Mouse (Mus musculus) neural tube, embryonic 14.5 days (tissue): ENCODE data around the gene Cfap97d2. TPM values are rescaled to one million over a fixed set of nuclear protein-coding genes. Genes with fewer than 3 reads are reported as not detected.

Source experiments
- ATAC-seq: fragments of 200-750 bp; cut with Nextera tagmentation; 2 replicates; pipeline ENCODE4 v1.8.0; 2017; ENCODE audit warnings: low read depth, mild to moderate bottlenecking, moderate TSS enrichment, moderate library complexity
- H3K27ac ChIP-seq: fragments of 300-500 bp; sonication (generic); 2 replicates; pipeline ENCODE4 v1.5.1; 2014; ENCODE audit warnings: low read depth, mild to moderate bottlenecking, control low read depth, low read length, moderate library complexity, mixed read lengths
- H3K27me3 ChIP-seq: fragments of 300-500 bp; sonication (generic); 2 replicates; pipeline ENCODE4 v1.6.1; 2014; ENCODE audit warnings: low read length; ENCODE audit not compliant: control insufficient read depth, insufficient read depth
- H3K36me3 ChIP-seq: fragments of 300-500 bp; sonication (generic); 2 replicates; pipeline ENCODE4 v1.6.1; 2014; ENCODE audit warnings: low read length, mixed read lengths; ENCODE audit not compliant: control insufficient read depth, insufficient read depth
- H3K4me1 ChIP-seq: fragments of 300-500 bp; sonication (generic); 2 replicates; pipeline ENCODE4 v1.6.1; 2014; ENCODE audit warnings: low read length; ENCODE audit not compliant: control insufficient read depth, insufficient read depth
- H3K4me2 ChIP-seq: fragments of 300-500 bp; sonication (generic); 2 replicates; pipeline ENCODE4 v1.6.1; 2014; ENCODE audit warnings: mild to moderate bottlenecking, low read depth, low read length, control low read depth
- H3K4me3 ChIP-seq: fragments of 300-500 bp; sonication (generic); 2 replicates; pipeline ENCODE4 v1.5.1; 2014; ENCODE audit warnings: low read depth, low read length, control low read depth, mixed read lengths
- H3K9ac ChIP-seq: fragments of 300-500 bp; sonication (generic); replicated peaks from 2 replicates; pipeline ENCODE4 v1.6.1; 2014; ENCODE audit warnings: low read depth, mild to moderate bottlenecking, control low read depth, low read length, mixed read lengths
- H3K9me3 ChIP-seq: fragments of 300-500 bp; sonication (generic); 2 replicates; pipeline ENCODE4 v1.6.1; 2016; ENCODE audit warnings: low read length; ENCODE audit not compliant: control insufficient read depth
- WGBS: fragments of 180-500 bp; shearing (Covaris S2); extraction: QIAGEN DNeasy Blood & Tissue Kit; methylation state at CpG from one replicate; pipeline ENCODE4 v1.1.7; 2014; 5-methylcytosine and 5-hydroxymethylcytosine counted together
- polyA plus RNA-seq: library from polyadenylated mRNA; unstranded; fragments of >200 nt; fragmentation: Nextera tagmentation; extraction: Ambion mirVana; gene quantifications from 2 replicates; pipeline ENCODE4 v1.2.1, GENCODE M21; 2014

Gene Cfap97d2
- polyA plus RNA-seq, 1 experiment from 2014 or later: 1.2 TPM

DNA sequence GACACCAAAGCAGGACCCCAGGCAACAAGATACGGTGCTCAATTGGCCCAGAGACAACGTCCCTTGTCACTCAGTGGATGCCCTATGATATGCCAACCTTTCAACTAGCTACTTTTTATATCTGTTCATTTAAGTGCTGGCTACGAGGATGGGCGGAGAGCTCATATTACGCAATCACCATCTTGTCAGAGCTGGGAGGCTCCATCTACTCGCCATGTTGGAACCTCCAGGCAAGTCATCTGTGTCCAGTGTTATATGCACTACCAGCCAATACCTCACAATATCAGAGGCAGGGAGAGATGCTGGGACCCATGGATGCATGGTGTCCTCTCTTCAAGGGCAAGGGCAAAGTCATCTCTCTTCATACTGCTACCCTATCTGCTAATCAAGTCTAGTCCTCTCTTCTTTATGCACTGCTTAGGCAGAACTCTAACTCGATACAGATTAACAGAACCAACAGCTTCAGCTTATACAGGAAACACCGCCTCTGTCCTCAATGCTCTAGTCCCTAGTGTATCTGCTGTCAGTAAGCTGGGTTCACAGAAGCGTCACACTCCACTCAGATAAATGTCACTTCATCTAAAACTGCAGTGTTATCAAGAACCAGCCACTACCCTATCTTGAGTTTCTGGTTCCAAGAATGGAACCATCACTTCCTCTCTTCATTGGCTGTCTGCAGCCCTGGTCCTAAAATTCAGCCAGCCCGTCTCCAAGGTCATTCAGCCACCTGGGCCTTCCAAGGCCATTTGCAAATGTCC, 34.3 kb upstream of the Cfap97d2 start:
- ATAC-seq: no peak

DNA sequence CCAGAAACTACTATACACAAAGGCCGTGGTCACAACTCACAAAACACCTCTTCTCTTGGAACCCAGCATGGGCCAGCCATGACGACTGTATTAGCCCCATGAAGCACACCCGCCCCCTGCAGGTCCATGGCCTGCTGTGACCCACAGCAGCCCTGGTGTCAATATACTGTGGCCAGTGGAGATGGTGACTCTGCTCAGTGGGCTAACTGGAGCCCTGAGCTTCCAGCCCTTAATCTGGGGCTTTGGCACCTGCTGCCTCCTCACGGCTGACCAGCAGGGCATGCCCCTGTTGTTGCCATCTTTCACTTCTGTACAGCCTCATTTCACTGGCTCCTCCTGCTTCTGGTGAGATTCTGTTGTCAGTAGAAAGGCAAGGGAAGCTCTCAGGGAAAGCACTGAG, 32.5 kb upstream of the Cfap97d2 start:
- Histone ChIP-seq H3K4me1 (peaks cover 24% of the 10 kb centered on the region), H3K9me3 (no peaks in the 10 kb centered on the region), H3K9ac (peak overlapping the region; percentile 26; the same call in 1 of the 2 replicates), H3K4me3 (no peak overlapping the region), H3K27me3 (peaks cover 2% of the 10 kb centered on the region; the same call in 1 of the 2 replicates), H3K27ac (0 out of 2 replicates have a peak overlapping the region, but pooled peaks have one; percentile 17), H3K4me2 (no peak overlapping the region), H3K36me3 (no peaks in the 10 kb centered on the region)
- 63% methylated on average over 4 of the region's 4 CpGs for WGBS
- ATAC-seq: no peak

More for the DNA sequence above, 34.3 kb upstream of the Cfap97d2 start:
- H3K9me3 ChIP-seq: no peaks in the 10 kb centered on the region
- peaks cover 24% of the 10 kb centered on the region for H3K4me1 ChIP-seq
- no peak overlapping the region for H3K9ac ChIP-seq
- H3K27ac ChIP-seq: no peak overlapping the region
- no peak overlapping the region for H3K4me2 ChIP-seq
- no peak overlapping the region for H3K4me3 ChIP-seq
- H3K36me3 ChIP-seq: no peaks in the 10 kb centered on the region
- WGBS: 94% methylated on average over 10 of the region's 10 CpGs
- H3K27me3 ChIP-seq: no peaks in the 10 kb centered on the region

DNA sequence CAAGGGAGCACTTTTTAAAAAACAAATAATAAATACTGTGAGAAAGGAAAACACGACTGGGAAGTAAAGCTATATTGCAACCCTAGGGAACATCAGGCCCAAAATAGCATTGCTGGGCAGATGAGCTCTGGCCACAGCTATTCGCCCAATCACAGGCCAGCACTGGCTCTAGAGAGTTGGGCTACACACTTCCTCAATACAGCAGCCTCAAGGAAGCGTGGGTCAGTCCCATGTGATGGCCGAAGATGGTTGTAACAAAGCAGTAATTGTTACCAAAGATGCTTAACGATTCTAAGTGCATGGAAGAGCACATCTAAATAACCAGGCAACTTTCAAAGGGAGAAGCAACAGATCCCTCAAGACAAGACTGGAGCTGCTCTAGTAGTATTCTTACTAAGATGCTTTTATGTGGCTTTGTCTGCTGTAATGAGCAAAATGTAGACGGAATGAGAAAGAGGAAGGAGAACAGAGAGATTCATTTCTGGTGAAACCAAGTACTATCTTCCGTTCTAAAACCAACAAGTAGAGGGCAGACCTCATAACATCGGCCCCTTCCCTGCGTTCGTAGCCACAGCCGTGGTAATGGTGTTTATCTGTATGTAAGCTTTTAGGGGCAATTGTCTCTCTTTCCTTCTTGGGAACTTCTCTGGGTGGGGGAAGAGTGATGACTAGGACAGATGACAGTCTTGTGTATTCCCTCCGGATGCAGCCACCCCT, 31.2 kb upstream of the Cfap97d2 start:
- no peak overlapping the region for H3K9ac ChIP-seq
- no peak for ATAC-seq

DNA sequence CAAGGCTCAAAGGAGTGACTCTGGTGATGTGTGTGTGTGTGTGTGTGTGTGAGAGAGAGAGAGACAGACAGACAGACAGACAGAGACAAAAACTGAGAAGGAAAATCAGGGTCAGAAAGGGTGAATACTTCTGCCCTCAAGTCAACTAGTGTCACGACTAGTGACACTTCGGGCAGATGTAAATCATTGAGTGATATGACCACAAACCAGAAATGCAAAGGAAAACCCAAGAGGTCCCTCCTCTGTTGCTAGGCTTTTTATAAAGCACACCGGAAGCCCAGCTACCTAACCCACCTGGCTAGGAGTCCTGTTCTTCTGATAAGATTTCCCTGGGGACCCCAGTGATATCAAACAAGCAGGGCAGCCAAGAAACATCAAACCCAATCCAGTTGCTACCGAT, 30.6 kb upstream of the Cfap97d2 start:
- Histone ChIP-seq H3K9me3 (no peaks in the 10 kb centered on the region), H3K27ac (no peak overlapping the region), H3K27me3 (peaks cover 2% of the 10 kb centered on the region; the same call in 1 of the 2 replicates), H3K36me3 (no peaks in the 10 kb centered on the region), H3K4me1 (peaks cover 20% of the 10 kb centered on the region), H3K4me3 (peak overlapping the region; percentile 84), H3K4me2 (peak overlapping the region; percentile 60), H3K9ac (peak overlapping the region; percentile 80)
- 65% methylated on average over 4 of the region's 4 CpGs for WGBS
- no peak for ATAC-seq

More for the DNA sequence above, 31.2 kb upstream of the Cfap97d2 start:
- Histone ChIP-seq H3K9me3 (no peaks in the 10 kb centered on the region), H3K27me3 (peaks cover 2% of the 10 kb centered on the region; the same call in 1 of the 2 replicates), H3K36me3 (no peaks in the 10 kb centered on the region), H3K4me1 (peaks cover 20% of the 10 kb centered on the region), H3K27ac (no peak overlapping the region), H3K4me3 (peak overlapping the region; percentile 84; the same call in 1 of the 2 replicates), H3K4me2 (peak overlapping the region; percentile 60)
- WGBS: 47% methylated on average over 12 of the region's 12 CpGs

DNA sequence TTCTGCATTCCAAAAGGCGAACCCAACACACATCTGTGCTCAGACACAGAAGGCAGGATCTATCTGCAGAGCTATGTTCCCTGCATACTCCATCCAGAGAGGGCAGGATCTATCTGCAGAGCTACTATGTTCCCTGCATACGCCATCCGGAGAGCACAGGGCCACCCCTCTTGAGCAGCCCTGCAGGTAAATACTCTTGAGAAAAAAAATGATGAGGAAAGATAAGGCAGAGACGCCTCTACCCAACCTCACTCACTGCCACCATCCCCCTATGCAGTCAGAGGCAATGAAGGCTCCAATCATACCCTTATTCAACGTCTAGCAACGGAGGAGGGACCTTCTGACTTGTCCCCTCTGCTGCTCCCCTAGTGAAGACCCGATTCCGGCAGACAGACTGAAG, 30.2 kb upstream of the Cfap97d2 start:
- no peak for ATAC-seq
- WGBS: 38% methylated on average over 8 of the region's 8 CpGs

DNA sequence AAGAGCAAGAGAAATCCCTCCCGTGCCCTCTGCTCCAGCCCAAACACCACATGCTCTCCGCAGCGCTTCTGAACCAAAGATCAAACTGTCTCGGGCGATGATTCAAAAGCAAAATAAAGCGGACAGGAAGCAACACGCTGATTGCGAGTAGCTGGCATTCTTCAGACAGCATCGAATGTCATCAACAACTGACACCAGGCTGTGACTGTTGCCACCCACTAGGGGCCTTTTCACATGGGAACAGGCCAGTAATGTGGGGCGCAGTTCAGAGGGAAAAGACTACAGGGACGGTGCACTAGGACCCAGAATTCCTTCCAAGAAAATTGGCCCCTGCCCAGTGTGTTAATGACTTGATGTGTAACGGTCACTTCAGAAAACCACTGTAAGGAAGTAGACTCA, 29.4 kb upstream of the Cfap97d2 start:
- Histone ChIP-seq H3K36me3 (no peaks in the 10 kb centered on the region), H3K4me3 (peak overlapping the region; percentile 84), H3K27ac (peak overlapping the region; percentile 93), H3K4me1 (peaks cover 20% of the 10 kb centered on the region), H3K9ac (peak overlapping the region; percentile 80), H3K4me2 (peak overlapping the region; percentile 60), H3K9me3 (no peaks in the 10 kb centered on the region), H3K27me3 (peaks cover 2% of the 10 kb centered on the region; the same call in 1 of the 2 replicates)
- peak; percentile 15; the same call in 1 of the 2 replicates for ATAC-seq
- under 1% methylated on average over 12 of the region's 12 CpGs for WGBS

More for the DNA sequence above, 30.2 kb upstream of the Cfap97d2 start:
- no peaks in the 10 kb centered on the region for H3K9me3 ChIP-seq
- H3K27ac ChIP-seq: peak overlapping the region; percentile 93; the same call in 1 of the 2 replicates
- peaks cover 20% of the 10 kb centered on the region for H3K4me1 ChIP-seq
- no peaks in the 10 kb centered on the region for H3K36me3 ChIP-seq
- peak overlapping the region; percentile 84 for H3K4me3 ChIP-seq
- peak overlapping the region; percentile 60 for H3K4me2 ChIP-seq
- H3K27me3 ChIP-seq: peaks cover 2% of the 10 kb centered on the region; the same call in 1 of the 2 replicates
- H3K9ac ChIP-seq: peak overlapping the region; percentile 80

DNA sequence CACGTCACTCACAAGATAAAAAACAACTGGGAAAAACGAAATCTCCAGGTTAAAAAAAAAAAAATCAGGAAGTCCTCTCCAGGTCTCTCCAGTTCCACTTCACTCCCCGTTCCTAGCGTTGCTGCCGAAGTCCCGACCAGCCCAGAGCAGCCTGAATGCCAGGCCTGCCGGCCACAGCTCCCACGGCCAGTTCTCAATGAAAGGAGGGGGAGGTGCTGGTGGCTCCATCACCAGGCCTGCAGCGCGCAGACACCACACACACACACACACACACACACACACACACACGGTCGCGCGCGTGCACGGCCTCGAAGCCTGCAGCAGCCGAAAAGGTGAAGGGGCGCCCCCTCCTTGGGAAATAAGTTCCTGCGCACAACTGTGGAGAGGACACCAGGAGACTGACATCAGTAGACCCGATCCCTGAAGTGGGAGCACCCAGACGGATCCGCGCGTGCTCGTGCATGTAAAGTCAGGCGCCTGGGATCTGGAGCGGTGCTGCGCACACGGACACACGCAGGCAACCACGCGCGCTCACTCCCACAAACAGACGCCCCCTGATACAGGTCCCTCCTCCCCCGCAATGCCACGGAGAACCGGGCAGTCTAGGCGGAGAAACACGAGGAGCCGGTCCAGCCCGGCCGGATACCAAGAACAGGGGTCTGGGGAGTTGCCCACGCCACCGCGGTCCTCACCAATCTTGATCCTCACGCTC, 28.8 kb upstream of the Cfap97d2 start:
- H3K4me2 ChIP-seq: peak overlapping the region; percentile 60
- under 1% methylated on average over 42 of the region's 47 CpGs for WGBS
- peak; percentile 78 for ATAC-seq

DNA sequence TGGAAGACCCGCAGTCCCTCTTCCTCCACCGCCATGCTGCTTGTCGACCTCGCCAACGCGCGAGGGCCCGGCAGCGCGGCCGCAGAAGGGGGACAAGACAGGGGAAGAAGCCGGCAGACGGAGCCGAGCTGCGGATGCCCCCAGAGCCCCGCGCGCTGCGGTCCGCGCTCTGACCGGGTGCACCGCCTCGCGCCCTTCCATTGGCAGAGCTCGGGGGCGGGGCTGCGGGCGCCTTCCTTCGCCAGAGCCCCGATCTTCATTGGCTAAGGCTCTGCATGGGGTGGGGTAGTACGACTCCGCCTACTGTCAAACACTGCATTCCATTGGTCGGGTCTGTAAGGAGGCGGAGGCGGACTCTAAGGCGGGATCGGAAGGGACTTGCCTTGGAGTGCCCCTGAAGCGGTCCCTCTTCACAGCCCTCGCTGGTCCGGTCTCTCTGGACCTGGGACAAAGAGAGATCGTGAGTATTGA, 28.2 kb upstream of the Cfap97d2 start, which contains the start of gene Rasa3:
Rasa3 (minus strand) TSS at position 191 of the 471 bp plus-strand sequence.
- WGBS: under 1% methylated on average over 42 of the region's 42 CpGs
- Histone ChIP-seq H3K4me3 (peak within 1 kb of the TSS; percentile 84), H3K4me2 (peak within 1 kb of the TSS; percentile 60), H3K36me3 (no peaks in the 10 kb centered on the region), H3K4me1 (peaks cover 20% of the 10 kb centered on the region), H3K27ac (peak within 1 kb of the TSS; percentile 93), H3K27me3 (peaks cover 2% of the 10 kb centered on the region; the same call in 1 of the 2 replicates), H3K9me3 (no peaks in the 10 kb centered on the region), H3K9ac (peak within 1 kb of the TSS; percentile 80)
- peak; percentile 98 for ATAC-seq

More for the DNA sequence above, 28.8 kb upstream of the Cfap97d2 start:
- Histone ChIP-seq H3K9ac (peak overlapping the region; percentile 80), H3K27ac (peak overlapping the region; percentile 93), H3K36me3 (no peaks in the 10 kb centered on the region), H3K4me1 (peaks cover 20% of the 10 kb centered on the region), H3K4me3 (peak overlapping the region; percentile 84), H3K9me3 (no peaks in the 10 kb centered on the region), H3K27me3 (peaks cover 2% of the 10 kb centered on the region; the same call in 1 of the 2 replicates)
